Mouse (Mus musculus) E14TG2a.4 (cell line): ENCODE data around the gene Phyhipl.

Experiments used
- CTCF ChIP-seq: conservative IDR thresholded peaks from 2 replicates; pipeline ENCODE4 v1.5.1; 2014; ENCODE audit warnings: low read length
- NANOG ChIP-seq: IDR thresholded peaks from 2 replicates; pipeline ENCODE4 v1.6.1; 2014; ENCODE audit warnings: borderline replicate concordance, low read length, mixed read lengths
- POU5F1 ChIP-seq: IDR thresholded peaks from 2 replicates; pipeline ENCODE4 v1.6.1; 2014; ENCODE audit warnings: low read length, borderline replicate concordance

DNA sequence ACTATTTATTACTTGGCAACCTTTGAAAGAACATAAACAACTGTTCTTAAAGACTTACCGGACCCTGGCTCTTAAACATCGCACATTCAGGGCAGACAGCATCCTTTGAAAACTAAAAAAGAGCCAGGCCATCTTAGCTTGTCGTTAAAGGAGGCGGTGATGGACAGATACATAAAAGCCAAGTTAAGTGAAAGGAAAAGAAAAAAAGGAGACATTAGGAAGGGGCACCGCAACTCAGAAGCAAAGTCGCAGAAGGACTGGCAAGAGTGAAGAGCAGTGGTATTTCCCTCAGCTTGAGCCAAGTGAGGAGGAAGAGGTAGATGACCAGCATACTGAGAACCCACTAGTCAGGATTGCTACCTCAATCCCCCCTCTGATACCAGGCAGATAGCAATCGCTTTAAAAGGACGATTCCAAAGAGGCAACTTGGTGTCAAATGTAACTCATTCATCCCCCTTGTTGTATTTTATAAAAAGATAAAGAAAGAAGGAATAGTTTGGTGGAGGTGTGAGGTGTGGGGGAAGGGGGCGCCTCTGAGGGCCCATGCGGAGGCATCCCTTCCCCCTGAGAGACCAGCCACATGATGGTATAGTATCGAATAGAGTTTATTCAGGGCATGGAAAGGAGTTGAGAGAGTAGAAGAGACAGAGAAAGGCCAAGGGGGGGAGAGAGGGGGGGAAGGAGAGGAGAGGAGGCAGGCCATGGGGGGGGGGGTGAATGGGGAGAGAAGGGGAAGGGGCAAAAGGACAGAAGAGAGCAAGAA lies 31.4 kb upstream of the Phyhipl start:
- TF ChIP-seq CTCF (no peak), NANOG (no peak), POU5F1 (no peak)
